Mouse (Mus musculus) A20 (cell line): ENCODE measurements around the gene Gm3020.
"Not testable (repeated sequence)": the region's sequence is repeated elsewhere in the genome, so short reads cannot be mapped to it uniquely, and the experiment has no call there.

ENCODE experiments used
- DNase-seq: peaks from one replicate; pipeline ENCODE4 v3.0.0-alpha.2; 2011; ENCODE audit warnings: low read depth, low spot score

Gm3020 gene

DNA sequence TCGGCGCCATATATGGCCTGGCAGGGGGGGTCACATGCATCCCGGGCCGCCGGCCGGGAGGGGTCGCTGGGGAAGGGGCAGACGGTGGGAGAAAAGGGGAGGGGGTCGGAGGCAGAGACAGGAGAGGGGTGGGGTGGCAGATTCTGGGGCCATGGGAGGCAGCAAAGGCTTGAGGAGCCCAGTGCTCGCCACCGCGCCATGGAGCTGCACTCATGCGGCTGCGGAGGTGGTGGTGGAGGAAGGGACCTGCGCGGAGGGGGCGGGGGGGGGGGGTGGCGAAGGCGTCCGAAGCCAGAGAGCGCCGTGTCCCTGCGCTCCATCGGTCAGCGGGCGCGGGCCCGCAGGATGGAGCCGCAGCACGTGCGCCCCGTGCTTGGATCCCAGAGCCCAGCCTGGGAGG, at the start of gene Gm3020:
Gm3020 (plus strand) TSS at position 301 of the 400 bp plus-strand sequence.
- not testable (repeated sequence) for DNase-seq

DNA sequence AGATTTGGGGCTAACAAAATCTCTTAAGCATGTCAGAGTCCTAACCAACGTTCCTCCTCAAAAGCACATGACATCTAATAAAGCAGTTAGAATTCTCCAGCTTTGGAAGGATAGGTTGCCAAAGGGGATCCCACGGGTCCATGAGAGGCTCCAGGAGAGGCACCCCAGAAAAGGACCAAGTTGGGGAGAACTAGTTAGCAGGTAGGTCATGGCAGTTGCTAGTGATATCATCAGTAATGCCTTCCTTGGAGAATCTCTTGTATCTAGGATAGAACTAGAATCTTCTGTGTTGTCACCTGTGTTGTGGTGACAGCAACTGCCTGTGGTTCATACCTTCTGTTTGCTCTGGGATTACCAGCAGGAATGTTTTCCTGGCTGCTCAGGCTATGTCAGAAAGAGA, 17.6 kb upstream of the Gm3020 start, which contains the start of gene Gm3012:
Gm3012 (plus strand) TSS at position 301 of the 400 bp plus-strand sequence.
- not testable (repeated sequence) for DNase-seq

DNA sequence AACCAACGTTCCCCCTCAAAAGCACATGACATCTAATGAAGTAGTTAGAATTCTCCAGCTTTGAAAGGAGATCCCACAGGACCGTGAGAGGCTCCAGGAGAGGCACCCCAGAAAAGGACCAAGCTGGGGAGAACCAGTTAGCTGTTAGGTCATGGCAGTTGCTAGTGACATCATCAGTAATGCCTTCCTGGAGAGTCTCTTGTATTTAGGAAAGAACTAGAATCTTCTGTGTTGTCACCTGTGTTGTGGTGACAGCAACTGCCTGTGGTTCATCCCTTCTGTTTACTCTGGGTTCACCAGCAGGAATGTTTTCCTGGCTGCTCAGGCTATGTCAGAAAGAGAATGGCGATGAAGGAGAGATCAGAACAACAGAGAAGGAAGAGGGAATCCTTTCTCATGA, 36.7 kb downstream of the Gm3020 start, which contains the start of gene Gm3043:
Gm3043 (plus strand) TSS at position 301 of the 400 bp plus-strand sequence.
- DNase-seq = not testable (repeated sequence)
